Mouse (Mus musculus) spleen, adult 2 months (tissue): ENCODE measurements around the gene Snd1.
A peak's percentile ranks its signal among the peaks of the same experiment; 100 is the strongest.

Experiments used
- CTCF ChIP-seq: fragments of 200-500 bp; IDR thresholded peaks from 2 replicates; pipeline ENCODE4 v1.5.1; 2011; ENCODE audit warnings: mild to moderate bottlenecking, inconsistent platforms; ENCODE audit not compliant: insufficient read depth, insufficient read length, insufficient replicate concordance; ENCODE audit errors: extremely low read depth
- POLR2A ChIP-seq: fragments of 200-500 bp; IDR thresholded peaks from 2 replicates; pipeline ENCODE4 v1.6.1; 2011; ENCODE audit warnings: low read depth, low read length, inconsistent platforms

GRCm38 (mm10) chr6:28479865-28480751 is 5.2 kb downstream of the Snd1 start:
- TF ChIP-seq CTCF: no peak
- TF ChIP-seq POLR2A: peak; percentile 77
